Mouse (Mus musculus) bone marrow macrophage, adult 2 months (primary cell): ENCODE measurements around the gene Tdrd7. TPM values are rescaled to one million over a fixed set of nuclear protein-coding genes. Genes with fewer than 3 reads are reported as not detected.

Source experiments
- H3K27ac ChIP-seq: 2 replicates; pipeline ENCODE4 v1.5.1; 2012; ENCODE audit warnings: low read depth, low read length; ENCODE audit not compliant: insufficient read depth
- H3K4me1 ChIP-seq: 2 replicates; pipeline ENCODE4 v1.6.1; 2012; ENCODE audit warnings: low read length; ENCODE audit not compliant: control insufficient read depth, insufficient read depth
- H3K4me3 ChIP-seq: 2 replicates; pipeline ENCODE4 v1.5.1; 2012; ENCODE audit warnings: mild to moderate bottlenecking, low read length, moderate library complexity; ENCODE audit not compliant: insufficient read depth
- CTCF ChIP-seq: IDR thresholded peaks from 2 replicates; pipeline ENCODE4 v1.5.1; 2012; ENCODE audit warnings: low read depth, mild to moderate bottlenecking, low read length, moderate library complexity
- POLR2A ChIP-seq: IDR thresholded peaks from 2 replicates; pipeline ENCODE4 v1.6.1; 2012; ENCODE audit warnings: mild to moderate bottlenecking, low read depth, low read length, borderline replicate concordance
- polyA plus RNA-seq: library from polyadenylated mRNA; stranded (reverse); fragments of >200 nt; gene quantifications from 2 replicates; pipeline ENCODE4 v1.2.4, GENCODE M21; 2012; ENCODE audit not compliant: missing spikeins, insufficient read depth, insufficient read length

Gene Tdrd7
- polyA plus RNA-seq, 1 experiment: 44.1 TPM

DNA sequence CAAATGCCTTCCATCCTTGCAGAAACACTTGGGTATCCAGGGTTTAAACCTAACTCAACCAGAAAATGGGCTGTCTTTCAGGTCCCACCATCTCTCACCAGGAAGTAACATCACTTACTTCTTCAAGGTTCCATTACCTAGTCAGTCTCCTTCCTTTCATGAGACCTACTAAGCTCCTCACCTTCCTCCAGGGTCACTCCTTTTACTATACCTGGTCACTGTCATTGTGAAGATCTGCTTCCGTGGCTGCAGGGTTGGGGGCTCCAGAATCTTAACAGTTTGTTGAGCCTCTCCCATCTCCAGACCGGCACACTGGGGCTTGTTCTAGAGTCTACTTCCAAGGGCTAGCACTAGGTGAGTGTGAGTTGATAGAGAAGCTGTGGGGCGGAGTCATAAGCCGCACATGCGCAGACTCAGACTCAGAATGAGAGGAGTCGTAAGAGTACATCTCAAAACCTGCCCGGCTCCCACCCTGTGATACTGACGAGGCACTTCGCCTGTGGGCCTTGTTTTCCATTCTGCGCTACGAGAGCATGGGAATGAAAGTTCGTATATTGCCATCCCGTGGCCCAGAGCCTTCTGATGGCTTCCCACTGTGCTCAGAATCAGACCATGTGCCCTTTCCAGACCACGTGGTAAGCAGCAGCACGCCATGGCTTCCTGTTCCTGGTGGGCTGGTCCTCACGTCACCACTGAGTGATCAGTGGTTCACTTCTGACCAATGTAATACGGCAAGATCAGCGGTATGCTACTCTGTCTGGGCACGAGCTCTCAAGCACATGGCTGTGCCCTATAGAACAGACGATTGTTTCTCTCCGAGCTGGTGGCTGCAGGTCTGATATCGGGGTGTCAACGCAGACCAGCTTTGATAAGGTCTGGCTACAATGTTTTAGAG, 11.9 kb upstream of the Tdrd7 start:
- peaks cover 28% of the 10 kb centered on the region for H3K4me1 ChIP-seq
- H3K27ac ChIP-seq: no peak overlapping the region
- no peak overlapping the region for H3K4me3 ChIP-seq
- TF ChIP-seq POLR2A (no peak), CTCF (no peak)

GRCm38 (mm10) chr4:45955235-45955634, 9.9 kb upstream of the Tdrd7 start:
- peaks cover 11% of the 10 kb centered on the region for H3K4me1 ChIP-seq
- no peak overlapping the region for H3K4me3 ChIP-seq
- H3K27ac ChIP-seq: no peak overlapping the region
- TF ChIP-seq CTCF (no peak), POLR2A (no peak)

GRCm38 (mm10) chr4:45956131-45956530, 9.0 kb upstream of the Tdrd7 start:
- no peak for TF ChIP-seq POLR2A
- no peak for TF ChIP-seq CTCF
- no peak overlapping the region for H3K4me3 ChIP-seq

DNA sequence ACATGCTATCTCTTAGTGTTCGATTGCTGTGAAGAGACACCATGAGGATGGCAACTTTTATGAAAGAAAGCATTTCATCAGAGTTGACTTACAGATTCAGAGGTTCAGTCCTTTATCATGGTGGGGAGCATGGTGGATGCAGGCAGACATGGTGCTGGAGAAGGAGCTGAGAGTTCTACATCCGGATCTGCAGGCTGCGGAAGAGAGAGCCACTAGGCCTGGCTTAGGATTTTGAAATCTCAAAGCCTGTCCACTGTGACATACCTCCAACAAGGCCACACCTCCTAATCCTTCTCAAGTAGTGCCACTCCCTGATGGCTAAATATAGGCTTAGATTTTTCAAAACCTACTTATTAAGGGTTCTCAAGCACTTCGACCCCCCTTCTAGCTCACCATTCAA, 8.4 kb upstream of the Tdrd7 start:
- Histone ChIP-seq H3K4me1 (peaks cover 5% of the 10 kb centered on the region), H3K4me3 (no peak overlapping the region), H3K27ac (no peak overlapping the region)
- no peak for TF ChIP-seq CTCF
- TF ChIP-seq POLR2A: no peak

More at GRCm38 (mm10) chr4:45956131-45956530, 9.0 kb upstream of the Tdrd7 start:
- H3K27ac ChIP-seq: no peak overlapping the region
- H3K4me1 ChIP-seq: peaks cover 4% of the 10 kb centered on the region; the same call in 1 of the 2 replicates

DNA sequence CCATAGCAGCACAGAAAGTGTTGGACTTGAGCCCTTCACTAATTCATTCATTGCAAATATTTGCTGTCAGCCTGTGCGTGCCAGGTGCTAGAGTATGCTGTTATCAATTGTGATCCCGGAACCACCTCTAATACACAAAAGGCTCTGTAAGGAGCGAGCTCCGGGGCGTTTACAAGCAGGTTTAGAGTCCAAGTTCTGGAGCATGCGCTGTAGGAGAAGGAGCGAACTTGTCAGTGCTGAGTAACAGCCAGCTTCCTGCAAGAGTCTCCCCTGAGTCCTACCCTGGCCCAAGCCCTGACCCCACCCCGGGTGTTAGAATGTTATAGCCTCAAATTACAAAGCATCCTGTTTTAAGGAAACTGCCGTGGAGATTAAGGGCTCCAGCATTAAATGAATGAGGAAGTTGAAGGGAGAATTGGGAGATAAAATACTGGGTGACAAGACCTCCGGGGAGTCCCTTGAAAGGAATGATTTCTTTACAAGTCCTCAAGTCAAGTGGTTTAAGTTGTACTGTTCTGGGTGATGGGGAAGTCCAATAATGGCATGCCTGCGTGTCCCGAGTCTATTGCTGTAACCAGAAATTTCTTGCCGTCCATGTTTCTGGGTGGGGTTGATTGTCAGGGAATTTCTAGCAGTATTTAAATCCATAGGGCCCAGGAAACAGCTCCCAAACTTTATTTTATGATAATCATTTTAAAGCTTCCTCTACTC, 758 bp downstream of the Tdrd7 start:
- Histone ChIP-seq H3K4me1 (peaks cover 20% of the 10 kb centered on the region), H3K27ac (no peak overlapping the region), H3K4me3 (no peak overlapping the region)
- TF ChIP-seq CTCF: no peak
- no peak for TF ChIP-seq POLR2A

- no peak overlapping the region for H3K4me3 ChIP-seq
- H3K4me1 ChIP-seq: peaks cover 19% of the 10 kb centered on the region
- H3K27ac ChIP-seq: no peak overlapping the region
- TF ChIP-seq CTCF (no peak), POLR2A (no peak)
These were observed 1.6 kb downstream of the Tdrd7 start for GRCm38 (mm10) chr4:45966716-45967115.

- Histone ChIP-seq H3K4me3 (no peak overlapping the region), H3K27ac (no peak overlapping the region), H3K4me1 (peaks cover 17% of the 10 kb centered on the region)
- TF ChIP-seq POLR2A (no peak), CTCF (no peak)
These were observed 2.6 kb downstream of the Tdrd7 start for GRCm38 (mm10) chr4:45967479-45968341.

GRCm38 (mm10) chr4:45969051-45969450, 3.9 kb downstream of the Tdrd7 start:
- H3K27ac ChIP-seq: no peak overlapping the region

DNA sequence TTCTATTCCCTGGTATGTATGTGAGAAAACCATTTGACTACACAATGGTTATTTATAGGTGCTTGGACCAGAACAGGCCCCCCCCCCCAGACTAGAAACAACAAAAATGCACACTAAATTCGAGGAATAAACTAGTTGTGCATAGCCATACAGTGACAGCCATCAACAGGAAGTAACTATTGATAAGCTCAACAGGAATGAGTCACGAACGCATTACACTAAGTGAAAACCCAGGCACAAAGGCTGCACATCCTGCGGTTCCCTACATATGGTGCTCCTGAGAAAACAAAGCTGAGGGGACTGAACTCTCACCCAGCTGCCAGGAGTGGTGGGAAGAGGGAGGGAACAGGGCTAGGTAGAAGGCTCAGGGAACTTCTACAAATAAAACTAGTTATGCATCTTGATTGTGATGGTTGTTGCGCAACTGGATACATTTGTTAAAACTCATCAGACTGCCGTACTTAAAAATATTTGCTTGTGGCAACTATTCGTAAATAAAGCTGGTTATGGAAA, 5.0 kb downstream of the Tdrd7 start:
- TF ChIP-seq POLR2A (no peak), CTCF (no peak)
- H3K4me1 ChIP-seq: peaks cover 28% of the 10 kb centered on the region
- H3K4me3 ChIP-seq: no peak overlapping the region
- no peak overlapping the region for H3K27ac ChIP-seq

More at GRCm38 (mm10) chr4:45969051-45969450, 3.9 kb downstream of the Tdrd7 start:
- Histone ChIP-seq H3K4me1 (peaks cover 23% of the 10 kb centered on the region), H3K4me3 (no peak overlapping the region)
- TF ChIP-seq POLR2A: no peak
- no peak for TF ChIP-seq CTCF
